Mouse (Mus musculus) heart, embryonic 11.5 days (tissue): ENCODE measurements around the gene Anks1. TPM values are rescaled to one million over a fixed set of nuclear protein-coding genes. Genes with fewer than 3 reads are reported as not detected.
A peak's percentile ranks its signal among the peaks of the same experiment; 100 is the strongest.

Experiments
- ATAC-seq: fragments of 200-750 bp; cut with Nextera tagmentation; replicated peaks from 2 replicates; pipeline ENCODE4 v1.8.0; 2017; ENCODE audit warnings: moderate library complexity; ENCODE audit not compliant: insufficient number of reproducible peaks, low FRiP score, low TSS enrichment
- H3K27ac ChIP-seq: fragments of 300-500 bp; sonication (generic); 2 replicates; pipeline ENCODE4 v1.5.1; 2014; ENCODE audit warnings: mild to moderate bottlenecking, low read depth, low read length
- H3K27me3 ChIP-seq: fragments of 300-500 bp; sonication (generic); 2 replicates; pipeline ENCODE4 v1.6.1; 2014; ENCODE audit warnings: mild to moderate bottlenecking, low read length, mixed read lengths; ENCODE audit not compliant: control insufficient read depth, insufficient read depth
- H3K36me3 ChIP-seq: fragments of 300-500 bp; sonication (generic); 2 replicates; pipeline ENCODE4 v1.6.1; 2014; ENCODE audit warnings: mild to moderate bottlenecking, low read length, moderate library complexity, mixed read lengths; ENCODE audit not compliant: control insufficient read depth, insufficient read depth
- H3K4me1 ChIP-seq: fragments of 300-500 bp; sonication (generic); 2 replicates; pipeline ENCODE4 v1.6.1; 2014; ENCODE audit warnings: low read length; ENCODE audit not compliant: control insufficient read depth, insufficient read depth
- H3K4me2 ChIP-seq: fragments of 300-500 bp; sonication (generic); 2 replicates; pipeline ENCODE4 v1.6.1; 2014; ENCODE audit warnings: mild to moderate bottlenecking, moderate library complexity
- H3K4me3 ChIP-seq: fragments of 300-500 bp; sonication (generic); 2 replicates; pipeline ENCODE4 v1.5.1; 2014; ENCODE audit warnings: low read depth, low read length
- H3K9ac ChIP-seq: fragments of 300-500 bp; sonication (generic); 2 replicates; pipeline ENCODE4 v1.6.1; 2014; ENCODE audit warnings: mild to moderate bottlenecking, low read depth, low read length, moderate library complexity
- H3K9me3 ChIP-seq: fragments of 300-500 bp; sonication (generic); replicated peaks from 2 replicates; pipeline ENCODE4 v1.6.1; 2016; ENCODE audit warnings: low read length; ENCODE audit not compliant: control insufficient read depth
- WGBS: fragments of 180-500 bp; shearing (Covaris S2); extraction: QIAGEN DNeasy Blood & Tissue Kit; methylation state at CpG from one replicate; pipeline ENCODE4 v1.1.7; 2014; ENCODE audit not compliant: insufficient replicate concordance; 5-methylcytosine and 5-hydroxymethylcytosine counted together
- polyA plus RNA-seq: library from polyadenylated mRNA; unstranded; fragments of >200 nt; fragmentation: Nextera tagmentation; extraction: Ambion mirVana; gene quantifications from 2 replicates; pipeline ENCODE4 v1.2.1, GENCODE M21; 2014

The Anks1 gene
- 5.5 and 6.9 TPM in 2 replicates for polyA plus RNA-seq

- peak within 1 kb of the TSS; percentile 98 for H3K4me3 ChIP-seq
Observed at GRCm38 (mm10) chr17:27908888-27909621, at the start of gene Anks1. Gene Anks1 (plus strand): TSS chr17:27909306.

GRCm38 (mm10) chr17:27865461-27865860 is 43.6 kb upstream of the Anks1 start:
- no peaks in the 10 kb centered on the region for H3K9me3 ChIP-seq
- H3K4me2 ChIP-seq: no peak overlapping the region
- H3K4me3 ChIP-seq: no peak overlapping the region
- 0 out of 2 replicates have a peak, but pooled peaks cover 2% of the 10 kb centered on the region for H3K36me3 ChIP-seq
- no peaks in the 10 kb centered on the region for H3K27me3 ChIP-seq
- ATAC-seq: no peak
- H3K9ac ChIP-seq: no peak overlapping the region
- no peak overlapping the region for H3K27ac ChIP-seq
- H3K4me1 ChIP-seq: no peaks in the 10 kb centered on the region
- WGBS: 75% methylated on average over 2 of the region's 2 CpGs

More at GRCm38 (mm10) chr17:27908888-27909621, at the start of gene Anks1:
- ATAC-seq: peak; percentile 86
- H3K4me1 ChIP-seq: peaks cover 5% of the 10 kb centered on the region
- H3K36me3 ChIP-seq: no peaks in the 10 kb centered on the region; the same call in 1 of the 2 replicates
- H3K9me3 ChIP-seq: no peaks in the 10 kb centered on the region
- under 1% methylated on average over 56 of the region's 78 CpGs for WGBS
- peak within 1 kb of the TSS; percentile 97 for H3K4me2 ChIP-seq
- H3K27me3 ChIP-seq: no peaks in the 10 kb centered on the region
- H3K27ac ChIP-seq: peak within 1 kb of the TSS; percentile 66
- peak within 1 kb of the TSS; percentile 87 for H3K9ac ChIP-seq

GRCm38 (mm10) chr17:27866737-27867136 is 42.4 kb upstream of the Anks1 start:
- no peaks in the 10 kb centered on the region for H3K27me3 ChIP-seq
- 94% methylated on average over 4 of the region's 4 CpGs for WGBS
- H3K9me3 ChIP-seq: no peaks in the 10 kb centered on the region
- H3K4me1 ChIP-seq: no peaks in the 10 kb centered on the region
- no peak overlapping the region for H3K27ac ChIP-seq
- no peak overlapping the region for H3K4me3 ChIP-seq
- 0 out of 2 replicates have a peak, but pooled peaks cover 2% of the 10 kb centered on the region for H3K36me3 ChIP-seq
- H3K9ac ChIP-seq: no peak overlapping the region
- no peak for ATAC-seq
- no peak overlapping the region for H3K4me2 ChIP-seq

- Histone ChIP-seq H3K27ac (no peak overlapping the region), H3K4me1 (peaks cover 8% of the 10 kb centered on the region), H3K9ac (no peak overlapping the region), H3K4me3 (no peak overlapping the region), H3K36me3 (0 out of 2 replicates have a peak, but pooled peaks cover 2% of the 10 kb centered on the region), H3K27me3 (no peaks in the 10 kb centered on the region), H3K9me3 (no peaks in the 10 kb centered on the region), H3K4me2 (no peak overlapping the region)
- no peak for ATAC-seq
- WGBS: 84% methylated on average over 3 of the region's 3 CpGs
Observed at GRCm38 (mm10) chr17:27871851-27872250, 37.3 kb upstream of the Anks1 start.

- no peak overlapping the region for H3K4me2 ChIP-seq
- no peak overlapping the region for H3K9ac ChIP-seq
- peaks cover 8% of the 10 kb centered on the region for H3K4me1 ChIP-seq
- H3K4me3 ChIP-seq: no peak overlapping the region
- 0 out of 2 replicates have a peak, but pooled peaks cover 2% of the 10 kb centered on the region for H3K36me3 ChIP-seq
- H3K27me3 ChIP-seq: no peaks in the 10 kb centered on the region
- no peak overlapping the region for H3K27ac ChIP-seq
- no peaks in the 10 kb centered on the region for H3K9me3 ChIP-seq
- no peak for ATAC-seq
- 74% methylated on average over 3 of the region's 3 CpGs for WGBS
Observed at GRCm38 (mm10) chr17:27873583-27873982, 35.5 kb upstream of the Anks1 start.

GRCm38 (mm10) chr17:27874510-27874909 is 34.6 kb upstream of the Anks1 start:
- Histone ChIP-seq H3K27ac (no peak overlapping the region), H3K9me3 (no peaks in the 10 kb centered on the region), H3K4me2 (no peak overlapping the region), H3K4me1 (peaks cover 8% of the 10 kb centered on the region), H3K27me3 (no peaks in the 10 kb centered on the region), H3K36me3 (0 out of 2 replicates have a peak, but pooled peaks cover 2% of the 10 kb centered on the region), H3K4me3 (no peak overlapping the region), H3K9ac (no peak overlapping the region)
- ATAC-seq: no peak
- 42% methylated on average over 5 of the region's 5 CpGs for WGBS

- ATAC-seq: no peak
- Histone ChIP-seq H3K36me3 (peaks cover 18% of the 10 kb centered on the region), H3K9ac (no peak overlapping the region), H3K9me3 (no peaks in the 10 kb centered on the region), H3K27me3 (no peaks in the 10 kb centered on the region), H3K27ac (no peak overlapping the region), H3K4me3 (no peak overlapping the region), H3K4me2 (no peak overlapping the region), H3K4me1 (no peaks in the 10 kb centered on the region)
- WGBS: 54% methylated on average over 11 of the region's 11 CpGs
Observed at GRCm38 (mm10) chr17:27881518-27881917, 27.6 kb upstream of the Anks1 start.

GRCm38 (mm10) chr17:27883129-27883528 is 26.0 kb upstream of the Anks1 start:
- Histone ChIP-seq H3K9ac (no peak overlapping the region), H3K4me2 (no peak overlapping the region), H3K9me3 (no peaks in the 10 kb centered on the region), H3K4me3 (no peak overlapping the region), H3K27ac (no peak overlapping the region), H3K4me1 (no peaks in the 10 kb centered on the region), H3K36me3 (peaks cover 28% of the 10 kb centered on the region), H3K27me3 (no peaks in the 10 kb centered on the region)
- 92% methylated on average over 8 of the region's 8 CpGs for WGBS
- ATAC-seq: no peak

GRCm38 (mm10) chr17:27883994-27884393 is 25.1 kb upstream of the Anks1 start:
- no peak overlapping the region for H3K4me3 ChIP-seq
- H3K9ac ChIP-seq: no peak overlapping the region
- no peak overlapping the region for H3K27ac ChIP-seq
- H3K36me3 ChIP-seq: peaks cover 28% of the 10 kb centered on the region
- ATAC-seq: no peak
- H3K9me3 ChIP-seq: no peaks in the 10 kb centered on the region
- no peaks in the 10 kb centered on the region for H3K4me1 ChIP-seq
- H3K27me3 ChIP-seq: no peaks in the 10 kb centered on the region
- WGBS: 89% methylated on average over 6 of the region's 6 CpGs
- H3K4me2 ChIP-seq: no peak overlapping the region
